Mouse (Mus musculus): ENCODE measurements around the gene Cpne2. TPM values are rescaled to one million over a fixed set of nuclear protein-coding genes. Genes with fewer than 3 reads are reported as not detected.

The Cpne2 gene
- polyA plus RNA-seq, 1 experiment from 2014 or later = 12.6 TPM

- H3K4me3 ChIP-seq = no peak overlapping the region
- H3K27ac ChIP-seq = no peak overlapping the region
- no peaks in the 10 kb centered on the region for H3K36me3 ChIP-seq
- peaks cover 15% of the 10 kb centered on the region for H3K27me3 ChIP-seq
- no peak for ATAC-seq (ENCODE audit: insufficient number of reproducible peaks, insufficient read depth, low FRiP score, low TSS enrichment, low read depth)
- H3K4me1 ChIP-seq = peaks cover 6% of the 10 kb centered on the region; the same call in 1 of the 2 replicates
- no peak overlapping the region for H3K4me2 ChIP-seq
- no peak overlapping the region for H3K9ac ChIP-seq
- no peaks in the 10 kb centered on the region for H3K9me3 ChIP-seq
- WGBS = 90% methylated on average over 5 of the region's 5 CpGs
These were observed 13.8 kb upstream of the Cpne2 start for GRCm38 (mm10) chr8:94519021-94519420.

- H3K4me2 ChIP-seq = no peak overlapping the region
These were observed 11.3 kb upstream of the Cpne2 start for GRCm38 (mm10) chr8:94521481-94521880.

GRCm38 (mm10) chr8:94522482-94522881 lies 10.3 kb upstream of the Cpne2 start:
- Histone ChIP-seq H3K9me3 (no peaks in the 10 kb centered on the region), H3K36me3 (no peaks in the 10 kb centered on the region), H3K4me3 (no peak overlapping the region), H3K27ac (no peak overlapping the region), H3K9ac (no peak overlapping the region), H3K4me1 (no peaks in the 10 kb centered on the region), H3K27me3 (peaks cover 11% of the 10 kb centered on the region; the same call in 1 of the 2 replicates), H3K4me2 (no peak overlapping the region)
- 73% methylated on average over 3 of the region's 3 CpGs for WGBS
- ATAC-seq (ENCODE audit: insufficient number of reproducible peaks, insufficient read depth, low FRiP score, low TSS enrichment, low read depth) = no peak

More at GRCm38 (mm10) chr8:94521481-94521880, 11.3 kb upstream of the Cpne2 start:
- Histone ChIP-seq H3K9ac (no peak overlapping the region), H3K36me3 (no peaks in the 10 kb centered on the region), H3K4me1 (peaks cover 6% of the 10 kb centered on the region; the same call in 1 of the 2 replicates), H3K27ac (no peak overlapping the region), H3K27me3 (peaks cover 11% of the 10 kb centered on the region; the same call in 1 of the 2 replicates), H3K9me3 (no peaks in the 10 kb centered on the region), H3K4me3 (no peak overlapping the region)
- ATAC-seq (ENCODE audit: insufficient number of reproducible peaks, insufficient read depth, low FRiP score, low TSS enrichment, low read depth) = no peak
- 59% methylated on average over 4 of the region's 4 CpGs for WGBS

- no peaks in the 10 kb centered on the region for H3K4me1 ChIP-seq
- no peaks in the 10 kb centered on the region for H3K9me3 ChIP-seq
- 81% methylated on average over 9 of the region's 9 CpGs for WGBS
- H3K27ac ChIP-seq = no peak overlapping the region
- no peak overlapping the region for H3K4me2 ChIP-seq
- ATAC-seq (ENCODE audit: insufficient number of reproducible peaks, insufficient read depth, low FRiP score, low TSS enrichment, low read depth) = no peak
- H3K36me3 ChIP-seq = no peaks in the 10 kb centered on the region
- H3K4me3 ChIP-seq = no peak overlapping the region
- H3K9ac ChIP-seq = no peak overlapping the region
- H3K27me3 ChIP-seq = peaks cover 11% of the 10 kb centered on the region; the same call in 1 of the 2 replicates
These were observed 8.2 kb upstream of the Cpne2 start for GRCm38 (mm10) chr8:94524554-94524953.

GRCm38 (mm10) chr8:94527178-94527577 lies 5.6 kb upstream of the Cpne2 start:
- no peak for ATAC-seq (ENCODE audit: insufficient number of reproducible peaks, insufficient read depth, low FRiP score, low TSS enrichment, low read depth)
- H3K27ac ChIP-seq = no peak overlapping the region
- no peak overlapping the region for H3K4me2 ChIP-seq
- H3K36me3 ChIP-seq = no peaks in the 10 kb centered on the region
- H3K4me1 ChIP-seq = peaks cover 5% of the 10 kb centered on the region
- H3K27me3 ChIP-seq = peaks cover 17% of the 10 kb centered on the region
- H3K9me3 ChIP-seq = no peaks in the 10 kb centered on the region
- 79% methylated on average over 7 of the region's 7 CpGs for WGBS
- H3K4me3 ChIP-seq = no peak overlapping the region
- H3K9ac ChIP-seq = no peak overlapping the region

GRCm38 (mm10) chr8:94528245-94528644 lies 4.5 kb upstream of the Cpne2 start:
- H3K9ac ChIP-seq = no peak overlapping the region
- no peak for ATAC-seq (ENCODE audit: insufficient number of reproducible peaks, insufficient read depth, low FRiP score, low TSS enrichment, low read depth)
- 47% methylated on average over 4 of the region's 4 CpGs for WGBS
- no peak overlapping the region for H3K4me3 ChIP-seq
- no peak overlapping the region for H3K4me2 ChIP-seq
- no peaks in the 10 kb centered on the region for H3K36me3 ChIP-seq
- H3K27me3 ChIP-seq = peaks cover 20% of the 10 kb centered on the region
- H3K27ac ChIP-seq = no peak overlapping the region
- H3K4me1 ChIP-seq = peaks cover 7% of the 10 kb centered on the region
- no peaks in the 10 kb centered on the region for H3K9me3 ChIP-seq

GRCm38 (mm10) chr8:94529875-94530274 lies 2.9 kb upstream of the Cpne2 start:
- no peak for ATAC-seq (ENCODE audit: insufficient number of reproducible peaks, insufficient read depth, low FRiP score, low TSS enrichment, low read depth)
- H3K4me3 ChIP-seq = no peak overlapping the region
- WGBS = 67% methylated on average over 4 of the region's 4 CpGs
- H3K36me3 ChIP-seq = no peaks in the 10 kb centered on the region
- H3K27ac ChIP-seq = no peak overlapping the region
- no peaks in the 10 kb centered on the region for H3K9me3 ChIP-seq
- peaks cover 36% of the 10 kb centered on the region for H3K27me3 ChIP-seq
- no peak overlapping the region for H3K9ac ChIP-seq
- no peak overlapping the region for H3K4me2 ChIP-seq
- H3K4me1 ChIP-seq = peaks cover 15% of the 10 kb centered on the region

- no peak overlapping the region for H3K4me3 ChIP-seq
- H3K9ac ChIP-seq = no peak overlapping the region
- H3K4me2 ChIP-seq = no peak overlapping the region
- H3K27ac ChIP-seq = no peak overlapping the region
- peaks cover 44% of the 10 kb centered on the region for H3K27me3 ChIP-seq
- H3K9me3 ChIP-seq = no peaks in the 10 kb centered on the region
- peaks cover 15% of the 10 kb centered on the region for H3K4me1 ChIP-seq
- no peak for ATAC-seq (ENCODE audit: insufficient number of reproducible peaks, insufficient read depth, low FRiP score, low TSS enrichment, low read depth)
- 95% methylated on average over 4 of the region's 4 CpGs for WGBS
- H3K36me3 ChIP-seq = no peaks in the 10 kb centered on the region
These were observed 2.1 kb upstream of the Cpne2 start for GRCm38 (mm10) chr8:94530643-94531042.

GRCm38 (mm10) chr8:94532000-94532399 lies 790 bp upstream of the Cpne2 start:
- Histone ChIP-seq H3K9ac (peak overlapping the region; percentile 85), H3K27me3 (peaks cover 48% of the 10 kb centered on the region), H3K4me3 (peak overlapping the region; percentile 64), H3K36me3 (no peaks in the 10 kb centered on the region), H3K9me3 (no peaks in the 10 kb centered on the region), H3K4me2 (peak overlapping the region; percentile 95), H3K27ac (no peak overlapping the region), H3K4me1 (peaks cover 15% of the 10 kb centered on the region)
- ATAC-seq (ENCODE audit: insufficient number of reproducible peaks, insufficient read depth, low FRiP score, low TSS enrichment, low read depth) = no peak
- WGBS = 2% methylated on average over 8 of the region's 8 CpGs

GRCm38 (mm10) chr8:94532525-94532872 lies 291 bp upstream of the Cpne2 start:
- H3K27me3 ChIP-seq = peaks cover 51% of the 10 kb centered on the region
- no peak; the same call in 1 of the 2 replicates for ATAC-seq (ENCODE audit: insufficient number of reproducible peaks, insufficient read depth, low FRiP score, low TSS enrichment, low read depth)
- under 1% methylated on average over 34 of the region's 34 CpGs for WGBS

GRCm38 (mm10) chr8:94534612-94535011 lies 1.8 kb downstream of the Cpne2 start:
- no peak overlapping the region for H3K4me3 ChIP-seq
- peaks cover 15% of the 10 kb centered on the region for H3K4me1 ChIP-seq
- H3K4me2 ChIP-seq = no peak overlapping the region
- 58% methylated on average over 4 of the region's 4 CpGs for WGBS
- H3K27me3 ChIP-seq = peaks cover 51% of the 10 kb centered on the region
- H3K9ac ChIP-seq = no peak overlapping the region
- no peaks in the 10 kb centered on the region for H3K36me3 ChIP-seq
- no peak for ATAC-seq (ENCODE audit: insufficient number of reproducible peaks, insufficient read depth, low FRiP score, low TSS enrichment, low read depth)
- no peak overlapping the region for H3K27ac ChIP-seq
- no peaks in the 10 kb centered on the region for H3K9me3 ChIP-seq

More at GRCm38 (mm10) chr8:94532525-94532872, 291 bp upstream of the Cpne2 start:
- H3K27ac ChIP-seq = no peak overlapping the region
- H3K9me3 ChIP-seq = no peaks in the 10 kb centered on the region
- peak overlapping the region; percentile 64 for H3K4me3 ChIP-seq
- no peaks in the 10 kb centered on the region for H3K36me3 ChIP-seq
- H3K4me1 ChIP-seq = peaks cover 15% of the 10 kb centered on the region
- peak overlapping the region; percentile 85 for H3K9ac ChIP-seq
- H3K4me2 ChIP-seq = peak overlapping the region; percentile 95

GRCm38 (mm10) chr8:94535631-94536030 lies 2.8 kb downstream of the Cpne2 start:
- Histone ChIP-seq H3K4me1 (peaks cover 15% of the 10 kb centered on the region), H3K27me3 (peaks cover 51% of the 10 kb centered on the region), H3K9me3 (no peaks in the 10 kb centered on the region), H3K4me3 (no peak overlapping the region), H3K9ac (no peak overlapping the region), H3K27ac (no peak overlapping the region), H3K4me2 (no peak overlapping the region), H3K36me3 (no peaks in the 10 kb centered on the region)
- 83% methylated on average over 7 of the region's 7 CpGs for WGBS
- no peak for ATAC-seq (ENCODE audit: insufficient number of reproducible peaks, insufficient read depth, low FRiP score, low TSS enrichment, low read depth)
